Comparison of ENCODE assay signal across 8 mouse cellular contexts in the genomic region with DNA sequence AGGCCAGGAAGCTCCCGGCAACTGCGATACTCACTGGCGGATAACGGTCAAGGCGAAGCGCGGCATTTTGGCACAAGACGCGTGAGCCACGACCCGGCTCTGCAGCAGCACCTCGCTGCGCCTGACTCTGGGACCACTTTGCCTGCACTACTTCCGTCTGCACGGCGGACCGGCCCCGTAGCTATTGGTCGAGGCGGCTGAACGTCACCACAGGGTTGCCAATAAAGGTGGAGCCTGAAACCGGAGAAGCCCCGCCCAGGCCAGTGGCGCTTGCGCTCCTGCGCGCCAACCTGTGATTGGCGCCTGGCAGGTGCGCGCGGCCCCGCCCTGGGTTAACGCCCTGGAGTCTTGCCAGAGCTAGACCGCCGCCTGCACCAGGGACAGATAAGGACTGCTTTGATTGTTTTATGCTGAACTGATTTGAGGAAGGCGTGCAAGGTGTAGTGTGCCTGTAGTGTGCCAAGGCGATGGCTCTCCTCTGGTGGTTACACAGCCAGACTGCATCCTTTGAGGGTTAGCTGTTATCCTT. TPM values are rescaled to one million over a fixed set of nuclear protein-coding genes. Genes with fewer than 3 reads are reported as not detected.
DNase-seq lines count a peak whose midpoint lies in the region; ATAC-seq and TF ChIP-seq lines count a peak whose summit lies in the region.

A gene (minus strand): TSS at position 156 of the 529 bp plus-strand sequence.

- peak; percentile 99 for TF ChIP-seq POLR2A in ES-Bruce4 (IDR thresholded peaks at IDR 0.05; ENCODE audit: insufficient read depth, low read length)

- H3K27ac ChIP-seq in ES-Bruce4 (ENCODE audit: insufficient read depth, low read length): peak within 1 kb of the TSS; percentile 12; the same call in 1 of the 2 replicates
- H3K27ac ChIP-seq in forebrain, embryonic 13.5 days: no peak within 1 kb of the TSS
- H3K27ac ChIP-seq in liver, postnatal 0 days (ENCODE audit: low read depth): no peak within 1 kb of the TSS
- H3K27ac ChIP-seq in neural tube, embryonic 14.5 days (ENCODE audit: low read depth, low read length): 0 out of 2 replicates have a peak within 1 kb of the TSS, but pooled peaks have one; percentile 28

- peak within 1 kb of the TSS; percentile 84 for H3K4me2 ChIP-seq in forebrain, embryonic 13.5 days
- peak within 1 kb of the TSS; percentile 77 for H3K4me2 ChIP-seq in liver, postnatal 0 days (ENCODE audit: low read depth, low read length)
- peak within 1 kb of the TSS; percentile 80 for H3K4me2 ChIP-seq in neural tube, embryonic 14.5 days (ENCODE audit: low read depth, low read length)

- TF ChIP-seq CTCF in ES-Bruce4 (IDR thresholded peaks at IDR 0.05; ENCODE audit: low read depth, low read length): no peak
- TF ChIP-seq CTCF in liver, postnatal 0 days (IDR thresholded peaks at IDR 0.05; ENCODE audit: low read depth): no peak

- WGBS in forebrain, embryonic 13.5 days: under 1% methylated on average over 37 of the region's 37 CpGs
- WGBS in large intestine, adult 2 months: under 1% methylated on average over 37 of the region's 37 CpGs
- under 1% methylated on average over 37 of the region's 37 CpGs for WGBS in liver, postnatal 0 days (ENCODE audit: insufficient replicate concordance)
- WGBS in neural tube, embryonic 14.5 days: under 1% methylated on average over 37 of the region's 37 CpGs

- DNase-seq in heart, postnatal 10 days: peak; percentile 94 to 97
- DNase-seq in large intestine, adult 2 months (ENCODE audit: low read depth, low spot score): peak; percentile 76
- peak; percentile 93 for DNase-seq in liver, postnatal 0 days
- DNase-seq in testis, postnatal 10 days (ENCODE audit: low spot score): peak; percentile 94

- H3K36me3 ChIP-seq in ES-Bruce4 (ENCODE audit: control insufficient read depth, insufficient read depth, low read length, poor library complexity, severe bottlenecking): no peaks in the 10 kb centered on the region
- no peaks in the 10 kb centered on the region for H3K36me3 ChIP-seq in forebrain, embryonic 13.5 days (ENCODE audit: poor library complexity, severe bottlenecking)
- no peaks in the 10 kb centered on the region for H3K36me3 ChIP-seq in liver, postnatal 0 days (replicated peaks; ENCODE audit: insufficient read depth, low read length)
- no peaks in the 10 kb centered on the region for H3K36me3 ChIP-seq in neural tube, embryonic 14.5 days (ENCODE audit: control insufficient read depth, insufficient read depth, low read length)

- peaks cover 3% of the 10 kb centered on the region for H3K4me1 ChIP-seq in ES-Bruce4 (ENCODE audit: control insufficient read depth, insufficient read depth, low read length)
- peaks cover 17% of the 10 kb centered on the region for H3K4me1 ChIP-seq in forebrain, embryonic 13.5 days
- H3K4me1 ChIP-seq in liver, postnatal 0 days (ENCODE audit: insufficient read depth): peaks cover 6% of the 10 kb centered on the region; the same call in 1 of the 2 replicates
- no peaks in the 10 kb centered on the region; the same call in 1 of the 2 replicates for H3K4me1 ChIP-seq in neural tube, embryonic 14.5 days (ENCODE audit: control insufficient read depth, insufficient read depth, low read length)

- H3K9ac ChIP-seq in ES-Bruce4 (ENCODE audit: low read depth, poor library complexity, severe bottlenecking): peak within 1 kb of the TSS; percentile 39
- peak within 1 kb of the TSS; percentile 63 for H3K9ac ChIP-seq in forebrain, embryonic 13.5 days
- peak within 1 kb of the TSS; percentile 58 for H3K9ac ChIP-seq in liver, postnatal 0 days (replicated peaks)
- H3K9ac ChIP-seq in neural tube, embryonic 14.5 days (replicated peaks; ENCODE audit: low read depth, low read length): peak within 1 kb of the TSS; percentile 48

- 0 out of 2 replicates have a peak, but pooled peaks have one; percentile 23 for TF ChIP-seq EP300 in ES-Bruce4 (IDR thresholded peaks at IDR 0.05; ENCODE audit: insufficient read depth, low read depth, low read length)
- TF ChIP-seq EP300 in liver, postnatal 0 days (IDR thresholded peaks at IDR 0.05; ENCODE audit: low read depth): no peak

- H3K27me3 ChIP-seq in ES-Bruce4 (ENCODE audit: control insufficient read depth, insufficient read depth, low read length, poor library complexity, severe bottlenecking): no peaks in the 10 kb centered on the region
- no peaks in the 10 kb centered on the region; the same call in 1 of the 2 replicates for H3K27me3 ChIP-seq in forebrain, embryonic 13.5 days
- H3K27me3 ChIP-seq in liver, postnatal 0 days (ENCODE audit: insufficient read depth, low read length): no peaks in the 10 kb centered on the region
- no peaks in the 10 kb centered on the region for H3K27me3 ChIP-seq in neural tube, embryonic 14.5 days (ENCODE audit: control insufficient read depth, insufficient read depth, low read length)

- peak within 1 kb of the TSS; percentile 85 for H3K4me3 ChIP-seq in ES-Bruce4 (ENCODE audit: low read depth, low read length)
- H3K4me3 ChIP-seq in forebrain, embryonic 13.5 days: peak within 1 kb of the TSS; percentile 56
- peak within 1 kb of the TSS; percentile 59 for H3K4me3 ChIP-seq in liver, postnatal 0 days (ENCODE audit: low read depth, low read length)
- H3K4me3 ChIP-seq in neural tube, embryonic 14.5 days (ENCODE audit: low read depth, low read length): peak within 1 kb of the TSS; percentile 60

- no peaks in the 10 kb centered on the region for H3K9me3 ChIP-seq in ES-Bruce4 (replicated peaks; ENCODE audit: control insufficient read depth, insufficient read depth, low read length, poor library complexity, severe bottlenecking)
- no peaks in the 10 kb centered on the region for H3K9me3 ChIP-seq in forebrain, embryonic 13.5 days (replicated peaks)
- no peaks in the 10 kb centered on the region for H3K9me3 ChIP-seq in liver, postnatal 0 days (ENCODE audit: low read length)
- H3K9me3 ChIP-seq in neural tube, embryonic 14.5 days (ENCODE audit: control insufficient read depth, low read length): no peaks in the 10 kb centered on the region

- ATAC-seq in cerebellum, adult (ENCODE audit: insufficient number of reproducible peaks, low FRiP score, low TSS enrichment): peak; percentile 96
- peak; percentile 100 for ATAC-seq in forebrain, embryonic 13.5 days
- peak; percentile 100 for ATAC-seq in liver, postnatal 0 days
- peak; percentile 100 for ATAC-seq in neural tube, embryonic 14.5 days (ENCODE audit: low read depth)

- intact Hi-C loops in heart, postnatal 10 days (cut with DNase I): no loop called here

RNA-seq across cellular contexts. Expression of the gene that starts here (rescaled TPM):
- 32.4 and 37.6 TPM in 2 replicates for polyA plus RNA-seq in ES-Bruce4 (2011; ENCODE audit: insufficient read depth, insufficient read length, low read depth, missing spikeins)
- polyA plus RNA-seq in forebrain, embryonic 13.5 days (2015; fragmentation: Nextera tagmentation; extraction: Ambion mirVana): 6.6 and 7.0 TPM in 2 replicates
- 10 to 100 TPM; 38.8 to 40.4 TPM for total RNA-seq in heart, postnatal 10 days (2021)
- 5.0 and 5.1 TPM in 2 replicates for polyA plus RNA-seq in large intestine, adult 2 months (2012; rRNA removed)
- 0.88 and 1.2 TPM in 2 replicates for polyA plus RNA-seq in liver, postnatal 0 days (2015; fragmentation: Nextera tagmentation; extraction: Ambion mirVana)
- polyA plus RNA-seq in neural tube, embryonic 14.5 days (2014; fragmentation: Nextera tagmentation; extraction: Ambion mirVana): 4.2 and 6.7 TPM in 2 replicates

Comparison
In these comparisons a context has a peak if more than half of its experiments do, and no peak if none do; other contexts are left out.
1. H3K27ac ChIP-seq: peak in ES-Bruce4 (single experiment) and neural tube, embryonic 14.5 days (single experiment); none in forebrain, embryonic 13.5 days (single experiment) and liver, postnatal 0 days (single experiment).
2. Peak in every context shown above with its lines, with median percentiles within 50 percentile points of each other: H3K4me3 ChIP-seq, H3K9ac ChIP-seq, ATAC-seq, H3K4me2 ChIP-seq and DNase-seq.